Mouse (Mus musculus) Patski (cell line): ENCODE results near the gene Mbnl2. TPM values are rescaled to one million over a fixed set of nuclear protein-coding genes. Genes with fewer than 3 reads are reported as not detected.

ENCODE experiments used
- ATAC-seq: fragments of 100-300 bp; one replicate; pipeline ENCODE4 v1.8.0; 2021
- CTCF ChIA-PET: fragments of 350-600 bp; sonication (Branson Sonifier 250); formaldehyde crosslinking; loops from one replicate; lab custom pipeline; 2022; ENCODE audit warnings: inconsistent platforms; lab: Charles Lee
- POLR2A ChIA-PET: fragments of 350-600 bp; sonication (Branson Sonifier 250); formaldehyde crosslinking; loops from one replicate; lab custom pipeline; 2022; ENCODE audit warnings: antibody characterized with exemption, inconsistent platforms; lab: Charles Lee
- DNase-seq: peaks from one replicate; pipeline ENCODE4 v3.0.0-alpha.2; 2011; ENCODE audit warnings: low read depth, low spot score
- H3K27me3 ChIP-seq: fragments of 371-371 bp; one replicate; pipeline ENCODE4 v1.5.1; 2021
- CTCF ChIP-seq: fragments of 100-300 bp; IDR thresholded peaks from one replicate; pipeline ENCODE4 v1.5.1; 2021
- in situ Hi-C: fragments of 300-500 bp; cut with MboI; formaldehyde crosslinking; loops from 3 replicates; pipeline ENCODE4 v1.11.1; 2018; ENCODE audit warnings: low pct_unique_long_range_greater_than_20kb, mixed read lengths
- polyA plus RNA-seq: library from polyadenylated mRNA; unstranded; gene quantifications from one replicate; pipeline ENCODE4 v1.2.3, GENCODE M21; 2021

The Mbnl2 gene
- polyA plus RNA-seq, 1 experiment from 2014 or later: 132 TPM

- DNase-seq (no peak), ATAC-seq (no peak)
- no peak for TF ChIP-seq CTCF
- ChIA-PET POLR2A (no interaction called here), CTCF (interaction anchor here (1.1 to 2.7 kb wide), 3 partner anchors 26 to 136 kb away, joined by 3 to 18 read pairs (median 4); no protein-coding TSS in a partner anchor)
- in situ Hi-C loops: loop anchor here (5.0 kb wide), 2 partner anchors 257 to 322 kb away; no protein-coding TSS in a partner anchor
- H3K27me3 ChIP-seq: no peaks in the 10 kb centered on the region
These were observed 124.1 kb downstream of the Mbnl2 start for GRCm38 (mm10) chr14:120399614-120400013.

DNA sequence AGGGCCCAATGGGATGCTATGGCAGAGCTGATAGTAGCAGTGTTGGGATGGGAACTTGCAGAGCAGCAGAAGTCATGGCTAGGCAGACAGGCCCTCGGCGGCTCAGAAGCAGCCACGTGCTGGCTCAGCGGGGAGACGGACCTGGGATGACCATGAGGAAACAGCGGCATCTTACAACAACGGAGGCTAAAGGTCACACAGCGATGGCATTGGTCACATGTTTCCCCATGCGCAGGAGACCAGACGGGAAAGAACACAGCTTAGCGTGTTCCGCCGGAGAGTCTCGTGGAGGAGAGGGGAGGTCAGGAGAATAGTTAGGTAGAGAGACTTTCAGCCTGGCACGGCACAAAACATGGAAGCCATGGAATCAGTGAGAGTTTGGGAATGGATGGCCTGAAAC lies 125.7 kb downstream of the Mbnl2 start:
- DNase-seq (no peak), ATAC-seq (no peak)
- ChIA-PET CTCF (no interaction called here), POLR2A (no interaction called here)
- in situ Hi-C loops: loop anchor here (5.0 kb wide), 2 partner anchors 259 to 324 kb away; no protein-coding TSS in a partner anchor
- H3K27me3 ChIP-seq: no peaks in the 10 kb centered on the region
- TF ChIP-seq CTCF: no peak

- DNase-seq (no peak), ATAC-seq (no peak)
- H3K27me3 ChIP-seq: no peaks in the 10 kb centered on the region
- ChIA-PET CTCF (no interaction called here), POLR2A (no interaction called here)
- no peak for TF ChIP-seq CTCF
- in situ Hi-C loops: loop anchor here (5.0 kb wide), 2 partner anchors 260 to 325 kb away; no protein-coding TSS in a partner anchor
These were observed 127.2 kb downstream of the Mbnl2 start for GRCm38 (mm10) chr14:120402715-120403114.

- CTCF ChIA-PET: no interaction called here
- ATAC-seq (no peak), DNase-seq (no peak)
- POLR2A ChIA-PET: no interaction called here
- no peak for TF ChIP-seq CTCF
- H3K27me3 ChIP-seq: no peaks in the 10 kb centered on the region
- in situ Hi-C loops: loop anchor here (5.0 kb wide), 2 partner anchors 262 to 327 kb away; no protein-coding TSS in a partner anchor
These were observed 128.9 kb downstream of the Mbnl2 start for GRCm38 (mm10) chr14:120404364-120404763.

GRCm38 (mm10) chr14:120404811-120405582 lies 129.5 kb downstream of the Mbnl2 start:
- ChIA-PET CTCF (no interaction called here), POLR2A (interaction anchor here (0.6 kb wide), 3 partner anchors 61 to 125 kb away, joined by 3 to 4 read pairs (median 4); no protein-coding TSS in a partner anchor)
- no peak for TF ChIP-seq CTCF
- in situ Hi-C loops: loop anchor here (5.0 kb wide), 2 partner anchors 263 to 328 kb away; no protein-coding TSS in a partner anchor
- no peaks in the 10 kb centered on the region for H3K27me3 ChIP-seq
- ATAC-seq (no peak), DNase-seq (no peak)

DNA sequence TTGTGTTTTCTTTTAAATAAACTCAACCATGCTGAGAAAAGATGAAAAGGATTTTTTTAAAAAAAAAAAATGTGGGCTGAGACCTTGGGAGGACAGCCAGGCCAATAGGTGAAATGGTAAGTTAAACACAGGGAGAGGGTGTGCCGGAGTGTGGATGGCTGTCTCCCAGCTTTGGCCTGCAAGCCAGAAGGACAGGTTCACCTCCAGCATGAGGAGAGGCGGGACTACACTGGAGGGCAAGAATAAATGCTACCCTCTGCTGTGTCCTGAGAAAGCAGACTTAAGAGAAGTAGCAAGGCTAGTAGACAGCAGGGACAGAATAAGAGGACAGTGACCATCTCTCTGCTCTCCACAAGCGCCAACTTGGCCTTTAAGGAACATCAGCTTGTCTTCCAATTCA lies 130.1 kb downstream of the Mbnl2 start:
- in situ Hi-C loops: no loop called here
- no peak for TF ChIP-seq CTCF
- POLR2A ChIA-PET: interaction anchor here (0.6 kb wide), 3 partner anchors 62 to 126 kb away, joined by 3 to 4 read pairs (median 4); no protein-coding TSS in a partner anchor
- ATAC-seq (no peak), DNase-seq (no peak)
- CTCF ChIA-PET: no interaction called here
- H3K27me3 ChIP-seq: no peaks in the 10 kb centered on the region

DNA sequence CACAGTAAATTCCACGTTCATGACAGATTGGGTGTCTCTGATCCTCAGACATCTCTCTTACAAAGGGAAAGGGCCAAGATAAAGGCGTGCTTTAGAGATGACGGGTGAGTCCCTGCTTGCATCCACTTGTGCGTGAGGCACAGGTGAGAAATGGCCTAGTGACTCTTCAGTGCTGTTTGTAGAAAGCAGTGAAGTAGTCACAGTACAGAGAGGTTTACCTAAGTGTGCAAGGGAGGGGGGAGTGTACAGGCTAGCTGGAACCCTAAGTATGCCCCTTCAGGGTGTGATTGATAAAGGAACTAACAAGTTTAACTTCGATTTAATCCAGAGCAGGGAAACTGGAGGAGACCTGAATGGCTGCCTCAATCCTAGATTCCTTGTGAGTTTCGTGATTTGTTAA lies 130.8 kb downstream of the Mbnl2 start:
- CTCF ChIA-PET: interaction anchor here (0.8 kb wide), 1 partner anchor 73 kb away, joined by 4 read pairs; no protein-coding TSS in a partner anchor
- H3K27me3 ChIP-seq: no peaks in the 10 kb centered on the region
- DNase-seq (no peak), ATAC-seq (no peak)
- in situ Hi-C loops: no loop called here
- TF ChIP-seq CTCF: no peak
- POLR2A ChIA-PET: no interaction called here

- no peaks in the 10 kb centered on the region for H3K27me3 ChIP-seq
- ChIA-PET POLR2A (no interaction called here), CTCF (interaction anchor here (0.8 kb wide), 1 partner anchor 73 kb away, joined by 4 read pairs; no protein-coding TSS in a partner anchor)
- ATAC-seq (no peak), DNase-seq (no peak)
- TF ChIP-seq CTCF: no peak
- in situ Hi-C loops: no loop called here
These were observed 131.4 kb downstream of the Mbnl2 start for GRCm38 (mm10) chr14:120406820-120407219.

GRCm38 (mm10) chr14:120409854-120410253 lies 134.4 kb downstream of the Mbnl2 start:
- ChIA-PET CTCF (interaction anchor here (1.0 kb wide), 1 partner anchor 10 kb away, joined by 3 read pairs; no protein-coding TSS in a partner anchor), POLR2A (interaction anchor here (0.7 kb wide), 1 partner anchor 118 kb away, joined by 3 read pairs; no protein-coding TSS in a partner anchor)
- no peaks in the 10 kb centered on the region for H3K27me3 ChIP-seq
- ATAC-seq (no peak), DNase-seq (no peak)
- in situ Hi-C loops: no loop called here
- TF ChIP-seq CTCF: no peak

DNA sequence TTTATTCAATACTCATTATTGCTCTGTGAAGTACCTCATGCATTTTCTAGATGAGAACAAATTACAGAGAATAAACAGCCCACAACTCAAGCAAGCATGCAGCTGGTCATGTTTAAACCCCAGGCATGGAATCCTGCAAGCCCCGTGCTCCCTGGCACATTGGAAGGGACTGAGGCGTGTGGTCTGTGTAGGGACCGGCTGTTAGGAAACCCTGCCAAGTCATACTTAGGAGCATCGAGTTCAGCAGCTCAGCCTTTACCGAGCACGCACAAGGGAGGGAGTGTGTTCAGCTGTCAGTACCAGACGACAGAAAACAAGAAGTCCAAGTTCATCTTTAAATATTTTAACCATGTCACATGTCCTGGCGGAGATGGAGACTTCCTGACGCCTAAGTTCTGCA lies 141.4 kb downstream of the Mbnl2 start:
- ATAC-seq (no peak), DNase-seq (no peak)
- CTCF ChIA-PET: no interaction called here
- POLR2A ChIA-PET: no interaction called here
- in situ Hi-C loops: no loop called here
- no peaks in the 10 kb centered on the region for H3K27me3 ChIP-seq
- TF ChIP-seq CTCF: no peak

DNA sequence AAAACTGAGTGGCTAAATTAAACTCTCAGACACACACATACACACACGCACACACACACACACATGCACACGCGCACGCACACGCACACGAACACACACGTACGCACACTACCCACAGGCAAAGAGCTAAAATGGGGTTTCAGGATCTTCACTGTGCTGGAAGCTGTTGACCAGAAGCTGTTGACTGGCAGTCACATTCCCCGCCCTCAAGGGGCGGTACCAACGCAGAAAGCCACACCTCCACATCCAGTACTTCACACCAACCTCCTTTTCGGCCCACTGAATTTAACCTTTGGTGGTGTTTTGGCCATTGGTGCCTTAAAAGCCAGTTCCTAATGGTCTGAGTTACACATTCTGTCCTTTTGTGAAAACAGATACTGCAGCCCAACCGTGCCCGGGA lies 143.5 kb downstream of the Mbnl2 start:
- ATAC-seq (no peak), DNase-seq (no peak)
- H3K27me3 ChIP-seq: no peaks in the 10 kb centered on the region
- in situ Hi-C loops: no loop called here
- ChIA-PET POLR2A (no interaction called here), CTCF (interaction anchor here (1.3 to 2.0 kb wide), 2 partner anchors 8 to 11 kb away, joined by 3 to 5 read pairs; no protein-coding TSS in a partner anchor)
- TF ChIP-seq CTCF: no peak
